Mouse (Mus musculus) spleen, adult 2 months (tissue): ENCODE measurements around the gene Gm20388. TPM values are rescaled to one million over a fixed set of nuclear protein-coding genes. Genes with fewer than 3 reads are reported as not detected.

Experiments used
- DNase-seq, 2 experiments: peaks; one replicate each; pipeline versions ENCODE4 v3.0.0 to v3.0.0-alpha.2; 2012 to 2021; ENCODE audit warnings: low spot score in 2 of 2, low read depth in 1 of 2
- H3K27ac ChIP-seq: fragments of 200-500 bp; 2 replicates; pipeline ENCODE4 v1.5.1; 2012; ENCODE audit warnings: low read length, inconsistent platforms; ENCODE audit not compliant: insufficient read depth
- H3K27me3 ChIP-seq: fragments of 200-500 bp; 2 replicates; pipeline ENCODE4 v1.6.1; 2012; ENCODE audit warnings: mild to moderate bottlenecking, moderate library complexity, low read length, inconsistent platforms; ENCODE audit not compliant: control insufficient read depth, insufficient read depth
- H3K36me3 ChIP-seq: fragments of 200-500 bp; 2 replicates; pipeline ENCODE4 v1.6.1; 2012; ENCODE audit warnings: mild to moderate bottlenecking, low read length, inconsistent platforms; ENCODE audit not compliant: control insufficient read depth, insufficient read depth
- H3K4me1 ChIP-seq: fragments of 200-500 bp; 2 replicates; pipeline ENCODE4 v1.6.1; 2011; ENCODE audit warnings: inconsistent platforms; ENCODE audit not compliant: control insufficient read depth, insufficient read depth, insufficient read length
- H3K4me3 ChIP-seq: fragments of 200-500 bp; 2 replicates; pipeline ENCODE4 v1.5.1; 2011; ENCODE audit warnings: mild to moderate bottlenecking, inconsistent platforms; ENCODE audit not compliant: insufficient read depth, insufficient read length; ENCODE audit errors: extremely low read depth
- CTCF ChIP-seq: fragments of 200-500 bp; IDR thresholded peaks from 2 replicates; pipeline ENCODE4 v1.5.1; 2011; ENCODE audit warnings: mild to moderate bottlenecking, inconsistent platforms; ENCODE audit not compliant: insufficient read depth, insufficient read length, insufficient replicate concordance; ENCODE audit errors: extremely low read depth
- POLR2A ChIP-seq: fragments of 200-500 bp; IDR thresholded peaks from 2 replicates; pipeline ENCODE4 v1.6.1; 2011; ENCODE audit warnings: low read depth, low read length, inconsistent platforms
- WGBS: fragments of 180-500 bp; shearing (Covaris S2); methylation state at CpG from one replicate; pipeline ENCODE4 v1.1.7; 2018; 5-methylcytosine and 5-hydroxymethylcytosine counted together
- polyA plus RNA-seq: library from polyadenylated mRNA; depleted of rRNA; stranded (reverse); fragments of >200 nt; gene quantifications from 2 replicates; pipeline ENCODE4 v1.2.3, GENCODE M21; 2012

Gm20388 gene
- polyA plus RNA-seq, 1 experiment: 26.1 TPM

GRCm38 (mm10) chr8:123634395-123635131 lies 3723.9 kb downstream of the Gm20388 start:
- Histone ChIP-seq H3K27me3 (peaks cover 6% of the 10 kb centered on the region), H3K4me3 (no peak overlapping the region), H3K4me1 (no peaks in the 10 kb centered on the region), H3K27ac (no peak overlapping the region), H3K36me3 (no peaks in the 10 kb centered on the region)
- no peak for DNase-seq
- TF ChIP-seq CTCF (no peak), POLR2A (no peak)
- 8% methylated on average over 3 of the region's 3 CpGs for WGBS

- no peaks in the 10 kb centered on the region for H3K36me3 ChIP-seq
- no peak for DNase-seq
- no peak overlapping the region for H3K4me3 ChIP-seq
- TF ChIP-seq POLR2A (no peak), CTCF (no peak)
- 93% methylated on average over 11 of the region's 11 CpGs for WGBS
- peaks cover 3% of the 10 kb centered on the region for H3K27me3 ChIP-seq
- no peak overlapping the region for H3K27ac ChIP-seq
- H3K4me1 ChIP-seq: no peaks in the 10 kb centered on the region
Observed at GRCm38 (mm10) chr8:123635671-123636070, 3725.0 kb downstream of the Gm20388 start.

GRCm38 (mm10) chr8:123643330-123644051 lies 3732.8 kb downstream of the Gm20388 start:
- TF ChIP-seq CTCF (peak; percentile 15; the same call in 1 of the 2 replicates), POLR2A (no peak)
- Histone ChIP-seq H3K4me3 (no peak overlapping the region), H3K4me1 (no peaks in the 10 kb centered on the region), H3K27me3 (no peaks in the 10 kb centered on the region; the same call in 1 of the 2 replicates), H3K27ac (no peak overlapping the region), H3K36me3 (no peaks in the 10 kb centered on the region)
- DNase-seq: no peak
- 26% methylated on average over 25 of the region's 25 CpGs for WGBS

- H3K36me3 ChIP-seq: no peaks in the 10 kb centered on the region
- TF ChIP-seq CTCF (no peak), POLR2A (no peak)
- no peaks in the 10 kb centered on the region for H3K4me1 ChIP-seq
- DNase-seq: no peak
- WGBS: 79% methylated on average over 9 of the region's 9 CpGs
- H3K27ac ChIP-seq: no peak overlapping the region
- H3K4me3 ChIP-seq: no peak overlapping the region
- no peaks in the 10 kb centered on the region; the same call in 1 of the 2 replicates for H3K27me3 ChIP-seq
Observed at GRCm38 (mm10) chr8:123645229-123645628, 3734.6 kb downstream of the Gm20388 start.

GRCm38 (mm10) chr8:123648245-123649170 lies 3737.9 kb downstream of the Gm20388 start:
- no peaks in the 10 kb centered on the region for H3K4me1 ChIP-seq
- H3K4me3 ChIP-seq: no peak overlapping the region
- WGBS: 74% methylated on average over 17 of the region's 17 CpGs
- TF ChIP-seq POLR2A: no peak
- TF ChIP-seq CTCF: no peak
- H3K27ac ChIP-seq: no peak overlapping the region
- no peak for DNase-seq
- H3K36me3 ChIP-seq: no peaks in the 10 kb centered on the region
- peaks cover 2% of the 10 kb centered on the region for H3K27me3 ChIP-seq

- TF ChIP-seq POLR2A (no peak), CTCF (no peak)
- Histone ChIP-seq H3K4me1 (no peaks in the 10 kb centered on the region), H3K4me3 (no peak overlapping the region), H3K36me3 (no peaks in the 10 kb centered on the region), H3K27me3 (peaks cover 11% of the 10 kb centered on the region), H3K27ac (no peak overlapping the region)
- WGBS: 91% methylated on average over 12 of the region's 12 CpGs
- no peak for DNase-seq
Observed at GRCm38 (mm10) chr8:123649483-123649882, 3738.8 kb downstream of the Gm20388 start.
